Mouse (Mus musculus): ENCODE measurements around the gene Ndufaf7. TPM values are rescaled to one million over a fixed set of nuclear protein-coding genes. Genes with fewer than 3 reads are reported as not detected.

Ndufaf7 gene
- polyA plus RNA-seq, 1 experiment, result 13.0 TPM

- TF ChIP-seq FOSL1 (IDR thresholded peaks at IDR 0.05; ENCODE audit: insufficient read depth, low read length, poor library complexity, severe bottlenecking) (no peak), MYOD1 (IDR thresholded peaks at IDR 0.05; ENCODE audit: control insufficient read depth, insufficient read length, low read depth) (no peak), USF1 (IDR thresholded peaks at IDR 0.05; ENCODE audit: low read depth) (no peak), MAX (IDR thresholded peaks at IDR 0.05) (no peak)
Observed at GRCm38 (mm10) chr17:78991549-78991948, 54.6 kb downstream of the Ndufaf7 start.

GRCm38 (mm10) chr17:78992303-78993027 lies 55.5 kb downstream of the Ndufaf7 start:
- H3K79me3 ChIP-seq (ENCODE audit: low read depth), result peaks cover 34% of the 10 kb centered on the region
- no peak overlapping the region for H3K4me3 ChIP-seq (ENCODE audit: insufficient read depth, poor library complexity, severe bottlenecking)
- no peak for TF ChIP-seq CEBPB (IDR thresholded peaks at IDR 0.05; ENCODE audit: low read depth)
- TF ChIP-seq MYOG (IDR thresholded peaks at IDR 0.05; ENCODE audit: control insufficient read depth, extremely low read depth, insufficient read length), result no peak
- TF ChIP-seq MYOD1 (IDR thresholded peaks at IDR 0.05; ENCODE audit: control insufficient read depth, insufficient read length, low read depth), result no peak
- no peak for TF ChIP-seq FOSL1 (IDR thresholded peaks at IDR 0.05; ENCODE audit: insufficient read depth, low read length, poor library complexity, severe bottlenecking)
- no peak for TF ChIP-seq CTCF (IDR thresholded peaks at IDR 0.05; ENCODE audit: control insufficient read depth, insufficient read depth, insufficient read length)
- no peak for TF ChIP-seq MAX (IDR thresholded peaks at IDR 0.05)
- TF ChIP-seq USF1 (IDR thresholded peaks at IDR 0.05; ENCODE audit: low read depth), result no peak
- no peak overlapping the region for H3ac ChIP-seq (ENCODE audit: control insufficient read depth, insufficient read length, low read depth)
- peaks cover 3% of the 10 kb centered on the region for H3K36me3 ChIP-seq (ENCODE audit: control insufficient read depth, insufficient read depth)
- H3K79me2 ChIP-seq (ENCODE audit: control insufficient read depth, insufficient read depth), result peaks cover 79% of the 10 kb centered on the region
- H3K27me3 ChIP-seq (ENCODE audit: control insufficient read depth, insufficient read depth, insufficient read length), result no peaks in the 10 kb centered on the region

More at GRCm38 (mm10) chr17:78991549-78991948, 54.6 kb downstream of the Ndufaf7 start:
- no peak overlapping the region for H3K4me3 ChIP-seq (ENCODE audit: insufficient read depth, poor library complexity, severe bottlenecking)
- peaks cover 5% of the 10 kb centered on the region for H3K36me3 ChIP-seq (ENCODE audit: control insufficient read depth, insufficient read depth)
- peaks cover 70% of the 10 kb centered on the region for H3K79me2 ChIP-seq (ENCODE audit: control insufficient read depth, insufficient read depth)
- H3ac ChIP-seq (ENCODE audit: control insufficient read depth, insufficient read length, low read depth), result no peak overlapping the region
- no peaks in the 10 kb centered on the region for H3K27me3 ChIP-seq (ENCODE audit: control insufficient read depth, insufficient read depth, insufficient read length)
- peaks cover 37% of the 10 kb centered on the region for H3K79me3 ChIP-seq (ENCODE audit: low read depth)

- H3ac ChIP-seq (ENCODE audit: control insufficient read depth, insufficient read length, low read depth), result no peak overlapping the region
- peaks cover 70% of the 10 kb centered on the region for H3K79me2 ChIP-seq (ENCODE audit: control insufficient read depth, insufficient read depth)
- peaks cover 30% of the 10 kb centered on the region for H3K79me3 ChIP-seq (ENCODE audit: low read depth)
- TF ChIP-seq MYOG (IDR thresholded peaks at IDR 0.05; ENCODE audit: control insufficient read depth, extremely low read depth, insufficient read length) (no peak), CTCF (IDR thresholded peaks at IDR 0.05; ENCODE audit: control insufficient read depth, insufficient read depth, insufficient read length) (no peak), MYOD1 (IDR thresholded peaks at IDR 0.05; ENCODE audit: control insufficient read depth, insufficient read length, low read depth) (no peak), MAX (IDR thresholded peaks at IDR 0.05) (no peak), CEBPB (IDR thresholded peaks at IDR 0.05; ENCODE audit: low read depth) (no peak), USF1 (IDR thresholded peaks at IDR 0.05; ENCODE audit: low read depth) (no peak), FOSL1 (IDR thresholded peaks at IDR 0.05; ENCODE audit: insufficient read depth, low read length, poor library complexity, severe bottlenecking) (no peak)
- no peak overlapping the region for H3K4me3 ChIP-seq (ENCODE audit: insufficient read depth, poor library complexity, severe bottlenecking)
- peaks cover 3% of the 10 kb centered on the region for H3K36me3 ChIP-seq (ENCODE audit: control insufficient read depth, insufficient read depth)
- no peaks in the 10 kb centered on the region for H3K27me3 ChIP-seq (ENCODE audit: control insufficient read depth, insufficient read depth, insufficient read length)
Observed at GRCm38 (mm10) chr17:78993670-78994069, 56.7 kb downstream of the Ndufaf7 start.

- Histone ChIP-seq H3K36me3 (ENCODE audit: control insufficient read depth, insufficient read depth) (peaks cover 3% of the 10 kb centered on the region), H3K27me3 (ENCODE audit: control insufficient read depth, insufficient read depth, insufficient read length) (no peaks in the 10 kb centered on the region), H3K79me2 (ENCODE audit: control insufficient read depth, insufficient read depth) (peaks cover 63% of the 10 kb centered on the region), H3K79me3 (ENCODE audit: low read depth) (peaks cover 30% of the 10 kb centered on the region), H3ac (ENCODE audit: control insufficient read depth, insufficient read length, low read depth) (no peak overlapping the region), H3K4me3 (ENCODE audit: insufficient read depth, poor library complexity, severe bottlenecking) (no peak overlapping the region)
- no peak for TF ChIP-seq USF1 (IDR thresholded peaks at IDR 0.05; ENCODE audit: low read depth)
- no peak for TF ChIP-seq MAX (IDR thresholded peaks at IDR 0.05)
- no peak for TF ChIP-seq CEBPB (IDR thresholded peaks at IDR 0.05; ENCODE audit: low read depth)
- TF ChIP-seq MYOD1 (IDR thresholded peaks at IDR 0.05; ENCODE audit: control insufficient read depth, insufficient read length, low read depth), result no peak
- TF ChIP-seq MYOG (IDR thresholded peaks at IDR 0.05; ENCODE audit: control insufficient read depth, extremely low read depth, insufficient read length), result no peak
- TF ChIP-seq FOSL1 (IDR thresholded peaks at IDR 0.05; ENCODE audit: insufficient read depth, low read length, poor library complexity, severe bottlenecking), result no peak
Observed at GRCm38 (mm10) chr17:78994382-78994781, 57.4 kb downstream of the Ndufaf7 start.

GRCm38 (mm10) chr17:78994931-78995820 lies 58.2 kb downstream of the Ndufaf7 start:
- no peak overlapping the region for H3ac ChIP-seq (ENCODE audit: control insufficient read depth, insufficient read length, low read depth)
- TF ChIP-seq FOSL1 (IDR thresholded peaks at IDR 0.05; ENCODE audit: insufficient read depth, low read length, poor library complexity, severe bottlenecking), result peak; percentile 55
- no peak for TF ChIP-seq MYOG (IDR thresholded peaks at IDR 0.05; ENCODE audit: control insufficient read depth, extremely low read depth, insufficient read length)
- peak; percentile 59 for TF ChIP-seq USF1 (IDR thresholded peaks at IDR 0.05; ENCODE audit: low read depth)
- TF ChIP-seq CTCF (IDR thresholded peaks at IDR 0.05; ENCODE audit: control insufficient read depth, insufficient read depth, insufficient read length), result no peak
- peak; percentile 65 for TF ChIP-seq MYOD1 (IDR thresholded peaks at IDR 0.05; ENCODE audit: control insufficient read depth, insufficient read length, low read depth)
- peak; percentile 96 for TF ChIP-seq MAX (IDR thresholded peaks at IDR 0.05)
- TF ChIP-seq CEBPB (IDR thresholded peaks at IDR 0.05; ENCODE audit: low read depth), result no peak
- H3K79me2 ChIP-seq (ENCODE audit: control insufficient read depth, insufficient read depth), result peaks cover 62% of the 10 kb centered on the region
- H3K4me3 ChIP-seq (ENCODE audit: insufficient read depth, poor library complexity, severe bottlenecking), result no peak overlapping the region
- peaks cover 33% of the 10 kb centered on the region for H3K79me3 ChIP-seq (ENCODE audit: low read depth)
- H3K27me3 ChIP-seq (ENCODE audit: control insufficient read depth, insufficient read depth, insufficient read length), result no peaks in the 10 kb centered on the region
- peaks cover 2% of the 10 kb centered on the region for H3K36me3 ChIP-seq (ENCODE audit: control insufficient read depth, insufficient read depth)

Other genes starting within 250 kb of the Ndufaf7 start
- 4.6 TPM for gene Strn, start 199.9 kb upstream of the Ndufaf7 start, polyA plus RNA-seq (2012; fragmentation: generic; extraction: Trizol)
- gene Heatr5b, start 101.8 kb upstream of the Ndufaf7 start, polyA plus RNA-seq (2012; fragmentation: generic; extraction: Trizol), result 11.7 TPM
- 14.5 TPM for gene Gpatch11, start 101.6 kb upstream of the Ndufaf7 start, polyA plus RNA-seq (2012; fragmentation: generic; extraction: Trizol)
- 2.4 TPM for gene Eif2ak2, start 54.6 kb upstream of the Ndufaf7 start, polyA plus RNA-seq (2012; fragmentation: generic; extraction: Trizol)
- gene Sult6b1, start 30.1 kb upstream of the Ndufaf7 start, polyA plus RNA-seq (2012; fragmentation: generic; extraction: Trizol), result 0.04 TPM
- 25.6 TPM for gene Cebpzos, start 20.6 kb upstream of the Ndufaf7 start, polyA plus RNA-seq (2012; fragmentation: generic; extraction: Trizol)
- gene Cebpz, start 70 bp upstream of the Ndufaf7 start, polyA plus RNA-seq (2012; fragmentation: generic; extraction: Trizol), result 11.3 TPM
- 12.8 TPM for gene Prkd3, start 83.7 kb downstream of the Ndufaf7 start, polyA plus RNA-seq (2012; fragmentation: generic; extraction: Trizol)
- 0.71 TPM for gene Qpct, start 114.8 kb downstream of the Ndufaf7 start, polyA plus RNA-seq (2012; fragmentation: generic; extraction: Trizol)

All from C2C12 (cell line).